Mouse (Mus musculus) ES-E14 (cell line): ENCODE data around the gene Nf1. TPM values are rescaled to one million over a fixed set of nuclear protein-coding genes. Genes with fewer than 3 reads are reported as not detected.

Experiments
- DNase-seq: peaks from one replicate; pipeline ENCODE4 v3.0.0-alpha.2; 2013; ENCODE audit warnings: low read depth, low spot score
- H3K27ac ChIP-seq: 2 replicates; pipeline ENCODE4 v1.5.1; 2012; ENCODE audit warnings: low read depth, mild to moderate bottlenecking, low read length, moderate library complexity, mixed read lengths; ENCODE audit not compliant: poor library complexity, insufficient read depth, severe bottlenecking
- H3K36me3 ChIP-seq: 2 replicates; pipeline ENCODE4 v1.6.1; 2012; ENCODE audit warnings: mild to moderate bottlenecking, low read length, moderate library complexity, mixed read lengths; ENCODE audit not compliant: control insufficient read depth, poor library complexity, insufficient read depth, severe bottlenecking
- H3K4me1 ChIP-seq, 2 experiments: fragments of 150-350 bp in 1 of 2; sonication (generic) in 1 of 2; 2 replicates each; pipeline ENCODE4 v1.6.1; 2012; ENCODE audit warnings: low read length in 2 of 2, mild to moderate bottlenecking in 1 of 2, mixed read lengths in 1 of 2; ENCODE audit not compliant: control insufficient read depth in 2 of 2, insufficient read depth in 2 of 2, poor library complexity in 1 of 2
- H3K4me3 ChIP-seq, 2 experiments: fragments of 150-350 bp in 1 of 2; sonication (generic) in 1 of 2; 2 replicates each; pipeline ENCODE4 v1.5.1; 2012; ENCODE audit warnings: low read length in 2 of 2, low read depth in 1 of 2, mild to moderate bottlenecking in 1 of 2, mixed read lengths in 1 of 2; ENCODE audit not compliant: insufficient read depth in 1 of 2, poor library complexity in 1 of 2, severe bottlenecking in 1 of 2
- H3K9ac ChIP-seq: 2 replicates; pipeline ENCODE4 v1.6.1; 2012; ENCODE audit warnings: low read depth, mild to moderate bottlenecking, low read length, mixed read lengths; ENCODE audit not compliant: poor library complexity, insufficient read depth, severe bottlenecking
- H3K9me3 ChIP-seq: fragments of 150-350 bp; sonication (generic); 2 replicates; pipeline ENCODE4 v1.6.1; 2012; ENCODE audit warnings: low read depth, mild to moderate bottlenecking, low read length; ENCODE audit not compliant: control insufficient read depth, insufficient read depth
- CHD2 ChIP-seq: IDR thresholded peaks from 2 replicates; pipeline ENCODE4 v1.6.1; 2014; ENCODE audit warnings: mild to moderate bottlenecking, low read depth, low read length, inconsistent platforms
- HCFC1 ChIP-seq: IDR thresholded peaks from 2 replicates; pipeline ENCODE4 v1.6.1; 2012; ENCODE audit warnings: low read length, inconsistent platforms, borderline replicate concordance; ENCODE audit not compliant: insufficient read depth
- MAFK ChIP-seq: IDR thresholded peaks from 2 replicates; pipeline ENCODE4 v1.6.1; 2014; ENCODE audit warnings: mild to moderate bottlenecking, low read depth, low read length, inconsistent platforms; ENCODE audit not compliant: insufficient read depth
- ZC3H11A ChIP-seq: IDR thresholded peaks from 2 replicates; pipeline ENCODE4 v1.6.1; 2012; ENCODE audit warnings: low read depth, mild to moderate bottlenecking, inconsistent platforms, low read length, borderline replicate concordance
- ZNF384 ChIP-seq: IDR thresholded peaks from 2 replicates; pipeline ENCODE4 v1.6.1; 2012; ENCODE audit warnings: low read depth, low read length, inconsistent platforms
- in situ Hi-C, 2 experiments: fragments of 600-800 bp; cut with MboI; formaldehyde crosslinking; loops; one replicate each; pipeline ENCODE4 v1.15.1; 2025; ENCODE audit warnings: low sequenced_read_pairs in 2 of 2, inconsistent platforms in 1 of 2; ENCODE audit not compliant: unreplicated experiment in 2 of 2
- total RNA-seq: library from RNA; depleted of rRNA; stranded (reverse); fragments of 300-350 nt; gene quantifications from 2 replicates; pipeline ENCODE4 v1.2.3, GENCODE M21; 2012

Gene Nf1
- total RNA-seq, 1 experiment: 15.3 TPM

GRCm38 (mm10) chr11:79422496-79422895 is 83.0 kb downstream of the Nf1 start:
- Histone ChIP-seq H3K9me3 (no peaks in the 10 kb centered on the region), H3K36me3 (no peaks in the 10 kb centered on the region), H3K4me3 (no peak overlapping the region), H3K27ac (no peak overlapping the region), H3K4me1 (peaks cover 5 to 15% of the 10 kb centered on the region in 2 experiments), H3K9ac (no peak overlapping the region)
- in situ Hi-C loops: no loop called here
- TF ChIP-seq HCFC1 (no peak), ZNF384 (no peak), ZC3H11A (no peak)
- DNase-seq: no peak

- Histone ChIP-seq H3K36me3 (no peaks in the 10 kb centered on the region), H3K9ac (no peak overlapping the region), H3K9me3 (no peaks in the 10 kb centered on the region), H3K4me3 (no peak overlapping the region), H3K4me1 (peaks cover 9 to 15% of the 10 kb centered on the region in 2 experiments), H3K27ac (peak overlapping the region; percentile 75; the same call in 1 of the 2 replicates)
- TF ChIP-seq MAFK: no peak
- TF ChIP-seq CHD2: no peak
- in situ Hi-C loops: no loop called here
- no peak for DNase-seq
Measured at GRCm38 (mm10) chr11:79426571-79426970, 87.1 kb downstream of the Nf1 start.

DNA sequence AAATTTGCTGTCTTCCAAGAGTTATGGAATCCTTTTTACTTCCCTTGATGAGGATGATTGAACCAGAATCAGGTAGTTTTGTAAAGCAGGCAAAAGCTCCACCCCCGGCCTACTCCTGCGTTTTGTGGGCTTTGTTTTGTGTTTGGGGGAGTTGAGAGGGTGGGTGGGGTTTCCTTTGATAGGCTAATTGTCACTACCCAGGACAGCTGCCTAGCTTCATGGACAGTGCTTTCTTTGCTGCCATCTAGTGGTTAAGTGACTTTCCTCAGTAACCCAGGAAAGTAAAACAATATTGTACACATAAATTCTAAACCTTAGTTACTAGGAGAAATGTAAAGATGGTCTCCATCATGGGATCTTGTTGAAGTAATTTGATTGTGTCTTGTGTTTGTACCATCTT is 88.1 kb downstream of the Nf1 start:
- Histone ChIP-seq H3K27ac (peak overlapping the region; percentile 40; the same call in 1 of the 2 replicates), H3K4me3 (no peak overlapping the region), H3K36me3 (no peaks in the 10 kb centered on the region), H3K4me1 (peaks cover 9 to 15% of the 10 kb centered on the region in 2 experiments), H3K9me3 (no peaks in the 10 kb centered on the region), H3K9ac (no peak overlapping the region)
- in situ Hi-C loops: no loop called here
- peak; percentile 83 for DNase-seq
- TF ChIP-seq HCFC1: no peak
- no peak for TF ChIP-seq CHD2
- no peak for TF ChIP-seq ZC3H11A
- TF ChIP-seq ZNF384: no peak
- no peak for TF ChIP-seq MAFK

DNA sequence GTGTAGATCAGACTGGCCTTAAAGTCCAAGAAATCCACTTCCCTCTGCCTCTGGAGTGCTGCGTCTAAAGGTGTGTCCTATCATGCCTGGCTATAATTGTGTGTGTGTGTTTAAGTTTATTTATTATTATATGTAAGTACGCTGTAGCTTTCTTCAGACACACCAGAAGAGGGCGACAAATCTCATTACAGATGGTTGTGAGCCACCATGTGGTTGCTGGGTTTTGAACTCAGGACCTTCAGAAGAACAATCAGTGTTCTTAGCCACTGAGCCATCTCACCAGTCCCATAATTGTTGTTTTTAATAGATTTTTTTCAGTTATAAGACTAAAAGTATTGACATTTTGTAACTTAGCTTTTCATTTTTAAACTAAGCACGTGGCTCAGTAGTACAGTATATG is 95.8 kb downstream of the Nf1 start:
- H3K27ac ChIP-seq: no peak overlapping the region
- TF ChIP-seq ZC3H11A (no peak), HCFC1 (no peak), CHD2 (no peak), MAFK (no peak), ZNF384 (no peak)
- H3K4me3 ChIP-seq: no peak overlapping the region
- no peaks in the 10 kb centered on the region; the same call in 1 of the 2 replicates for H3K36me3 ChIP-seq
- in situ Hi-C loops: no loop called here
- DNase-seq: no peak
- H3K9ac ChIP-seq: no peak overlapping the region
- H3K4me1 ChIP-seq: no peaks in the 10 kb centered on the region
- no peaks in the 10 kb centered on the region for H3K9me3 ChIP-seq

DNA sequence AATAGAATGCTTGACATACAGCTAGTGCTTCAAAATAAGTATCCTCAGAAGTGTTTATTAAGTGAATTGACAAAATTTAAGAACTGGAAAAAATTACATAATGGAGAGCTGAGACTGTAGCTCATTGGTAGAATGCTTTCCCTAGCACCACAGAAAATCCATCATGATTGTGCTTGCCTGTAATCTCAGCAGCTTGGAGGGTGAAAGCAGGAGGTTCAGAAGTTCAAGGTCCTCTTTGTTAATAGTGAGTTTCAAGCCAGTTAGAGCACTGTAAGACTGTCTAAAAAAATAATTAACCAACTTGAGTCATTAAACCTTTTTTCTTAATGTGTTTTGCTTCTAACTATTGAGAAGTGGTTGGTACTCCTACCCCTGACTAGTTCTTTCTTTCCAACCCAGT is 108.9 kb downstream of the Nf1 start:
- Histone ChIP-seq H3K9ac (no peak overlapping the region), H3K9me3 (no peaks in the 10 kb centered on the region), H3K27ac (no peak overlapping the region), H3K4me1 (peaks cover 0 to 3% of the 10 kb centered on the region in 2 experiments; a peak in 1 of 4 replicates), H3K4me3 (no peak overlapping the region), H3K36me3 (peaks cover 4% of the 10 kb centered on the region)
- no peak for DNase-seq
- TF ChIP-seq MAFK (no peak), ZC3H11A (no peak), HCFC1 (no peak), ZNF384 (no peak), CHD2 (no peak)
- in situ Hi-C loops: no loop called here
